Mouse (Mus musculus) 416B (cell line): ENCODE data around the gene Pgghg.

ENCODE experiments used
- DNase-seq: peaks from one replicate; pipeline ENCODE4 v3.0.0; 2011; ENCODE audit warnings: low read depth

Gene Pgghg

DNA sequence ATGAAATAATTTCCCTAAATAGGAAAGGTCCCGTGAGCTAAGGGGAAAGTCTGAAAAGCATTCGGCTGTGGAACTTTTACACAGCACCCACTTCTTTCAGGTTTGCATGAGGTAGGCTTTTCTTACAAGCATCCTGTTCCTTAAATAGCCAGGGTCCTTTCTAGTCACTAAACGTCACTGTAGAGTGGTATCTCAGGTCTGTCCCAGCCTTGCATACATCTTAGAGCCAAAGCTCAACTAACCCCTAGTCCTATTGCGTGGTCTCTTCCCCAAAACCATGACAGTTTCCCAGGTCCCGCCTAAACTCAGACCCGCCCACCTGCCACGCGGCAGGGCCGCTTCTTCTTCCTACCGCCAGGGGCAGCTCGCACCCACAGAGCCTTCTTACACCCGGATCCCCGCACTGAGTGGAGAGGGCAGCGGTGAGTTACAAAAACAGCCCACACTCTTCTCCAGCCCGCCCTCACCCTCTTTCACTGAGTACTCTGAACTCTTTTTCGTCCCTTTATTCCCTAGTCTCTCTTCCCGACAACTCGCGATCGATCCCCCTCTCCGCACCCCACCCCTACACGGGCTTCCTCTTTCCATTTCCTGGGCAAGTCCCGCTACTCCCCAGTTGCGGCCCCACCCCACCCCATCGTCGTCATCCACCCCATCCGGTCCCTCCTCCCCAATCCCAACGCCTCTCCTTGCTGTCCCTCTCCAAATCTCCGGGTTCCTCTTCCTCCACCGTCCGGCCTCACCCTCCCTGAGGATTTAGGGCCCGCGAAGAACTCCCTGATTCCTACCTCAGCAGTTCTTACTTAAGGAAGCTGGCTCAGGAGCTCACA is at the start of gene Pgghg:
Gene Pgghg (plus strand): TSS at position 170 of the 830 bp plus-strand sequence.
- peak; percentile 96 for DNase-seq

DNA sequence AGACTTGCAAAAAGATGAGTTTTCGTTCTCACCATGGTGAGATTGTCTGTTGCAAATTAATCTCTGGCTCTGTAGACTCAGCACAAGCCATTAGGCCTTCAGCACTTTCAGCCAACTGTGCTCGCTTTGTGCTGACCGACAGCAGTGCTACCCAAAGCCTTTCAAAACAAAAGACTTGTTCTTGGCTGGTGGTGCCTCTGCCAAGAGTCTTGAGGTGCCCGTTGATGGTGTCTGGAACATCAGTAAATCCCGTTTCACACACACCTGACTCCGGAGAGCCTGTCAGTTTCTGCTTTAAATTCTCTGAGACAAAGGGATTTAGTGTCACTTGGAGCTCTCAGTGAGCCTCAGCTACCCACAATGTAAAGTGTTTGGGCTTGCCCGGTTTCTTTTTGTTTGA is 47.2 kb upstream of the Pgghg start:
- no peak for DNase-seq

- no peak for DNase-seq
Observed at GRCm38 (mm10) chr7:140894611-140895010, 46.6 kb upstream of the Pgghg start.

- no peak for DNase-seq
Observed at GRCm38 (mm10) chr7:140897863-140898262, 43.3 kb upstream of the Pgghg start.

GRCm38 (mm10) chr7:140899121-140899520 is 42.1 kb upstream of the Pgghg start:
- DNase-seq, result no peak

GRCm38 (mm10) chr7:140900220-140900619 is 41.0 kb upstream of the Pgghg start, which contains the start of gene Cox8b:
TSS of gene Cox8b (minus strand) at chr7:140900446.
- no peak for DNase-seq

DNA sequence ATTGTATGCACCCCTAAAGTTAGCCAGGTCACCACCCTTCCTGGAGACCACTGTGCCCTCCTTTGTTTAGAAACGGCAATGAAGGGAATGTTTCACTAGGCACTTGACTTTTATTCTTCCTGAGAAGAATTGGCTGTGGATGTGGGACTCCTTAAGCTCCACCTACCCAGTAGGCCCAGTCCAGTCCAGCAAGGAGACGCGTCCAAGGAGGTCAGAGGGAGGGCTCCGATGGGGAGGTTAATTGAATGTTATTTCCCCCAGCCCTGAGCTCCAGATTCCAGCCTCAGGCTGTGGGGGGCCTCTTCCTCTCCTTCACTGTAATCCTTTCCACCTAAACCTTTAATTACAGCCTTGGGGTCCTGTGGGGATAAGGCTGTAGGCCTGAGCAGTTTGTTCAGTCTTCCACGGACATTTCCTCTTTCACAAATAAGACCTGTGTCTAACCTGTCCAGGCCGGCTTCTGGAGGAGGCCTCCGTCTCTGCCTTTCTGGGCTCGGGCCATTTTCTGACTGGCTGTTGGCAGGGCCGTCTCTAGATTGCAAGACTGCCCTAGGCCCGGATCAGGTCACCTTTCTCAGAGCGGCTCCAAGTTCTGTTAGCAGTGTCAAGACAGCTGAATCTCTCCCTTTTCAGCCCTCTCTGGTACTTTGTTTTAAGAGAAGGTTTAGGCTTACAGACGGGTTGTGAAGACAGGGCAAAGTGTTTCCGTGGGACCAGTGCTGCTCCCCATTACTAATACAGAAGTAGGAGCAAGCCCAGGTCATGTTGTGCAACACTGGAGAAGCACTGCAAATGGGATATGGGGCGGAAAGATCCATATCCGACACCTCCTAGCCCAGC is 38.9 kb upstream of the Pgghg start:
- DNase-seq, result no peak

GRCm38 (mm10) chr7:140903212-140903611 is 38.0 kb upstream of the Pgghg start:
- DNase-seq, result peak; percentile 69

- no peak for DNase-seq
Observed at GRCm38 (mm10) chr7:140905642-140906081, 35.5 kb upstream of the Pgghg start.

DNA sequence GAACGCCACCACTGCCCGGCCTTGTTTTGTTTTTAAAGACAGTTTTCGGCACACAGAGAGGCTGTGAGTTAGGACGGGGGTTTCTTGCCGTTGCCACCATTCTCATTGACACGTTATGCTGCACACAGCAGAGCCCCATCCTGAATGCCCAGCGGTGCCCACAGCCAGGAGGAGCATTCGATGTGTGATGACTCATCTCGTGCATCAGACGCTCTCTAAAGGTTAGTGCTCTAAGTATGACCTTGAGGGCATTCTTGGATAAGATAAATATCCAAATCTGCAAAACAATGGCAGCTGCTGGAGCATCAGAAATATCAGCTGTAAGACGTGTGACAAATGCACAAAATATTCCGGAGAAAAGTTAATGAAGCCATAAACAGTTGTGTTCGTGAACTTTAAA is 34.1 kb upstream of the Pgghg start:
- peak; percentile 56 for DNase-seq

GRCm38 (mm10) chr7:140907697-140908096 is 33.5 kb upstream of the Pgghg start:
- DNase-seq, result no peak

- DNase-seq, result peak; percentile 28
Observed at GRCm38 (mm10) chr7:140908181-140908580, 33.0 kb upstream of the Pgghg start.

GRCm38 (mm10) chr7:140908634-140909107 is 32.5 kb upstream of the Pgghg start:
- peak; percentile 81 for DNase-seq

- no peak for DNase-seq
Observed at GRCm38 (mm10) chr7:140912293-140912692, 28.9 kb upstream of the Pgghg start.

DNA sequence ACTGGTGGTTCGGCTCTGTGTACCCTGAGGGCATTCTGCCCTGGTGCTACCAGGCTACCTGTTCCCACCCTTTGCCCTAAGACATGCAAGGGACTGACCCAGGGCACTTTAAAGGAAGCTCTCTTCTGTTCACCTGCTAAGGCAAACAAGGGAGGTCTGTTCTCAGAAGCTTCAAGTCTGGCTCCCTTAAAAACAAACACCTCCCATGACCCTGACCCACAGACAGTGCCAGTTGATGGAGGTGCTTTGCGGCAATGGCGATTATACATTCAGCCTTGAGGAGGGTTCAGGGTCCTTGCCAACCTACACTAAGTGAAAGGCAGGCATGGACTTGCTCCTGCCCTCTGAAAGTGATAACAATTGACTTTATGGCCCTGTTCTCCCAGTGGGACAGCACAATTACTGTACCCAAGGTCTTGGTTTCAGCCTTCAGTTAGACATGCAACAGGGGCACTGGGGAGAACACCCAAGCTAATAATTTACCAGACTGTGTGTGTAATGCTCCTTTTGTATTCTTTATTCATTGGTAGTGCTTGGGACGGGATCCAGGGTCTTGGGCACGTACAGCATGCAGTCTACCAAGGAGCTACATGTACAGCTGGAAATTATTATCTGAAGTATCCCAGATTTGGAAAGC is 28.2 kb upstream of the Pgghg start:
- DNase-seq, result no peak

DNA sequence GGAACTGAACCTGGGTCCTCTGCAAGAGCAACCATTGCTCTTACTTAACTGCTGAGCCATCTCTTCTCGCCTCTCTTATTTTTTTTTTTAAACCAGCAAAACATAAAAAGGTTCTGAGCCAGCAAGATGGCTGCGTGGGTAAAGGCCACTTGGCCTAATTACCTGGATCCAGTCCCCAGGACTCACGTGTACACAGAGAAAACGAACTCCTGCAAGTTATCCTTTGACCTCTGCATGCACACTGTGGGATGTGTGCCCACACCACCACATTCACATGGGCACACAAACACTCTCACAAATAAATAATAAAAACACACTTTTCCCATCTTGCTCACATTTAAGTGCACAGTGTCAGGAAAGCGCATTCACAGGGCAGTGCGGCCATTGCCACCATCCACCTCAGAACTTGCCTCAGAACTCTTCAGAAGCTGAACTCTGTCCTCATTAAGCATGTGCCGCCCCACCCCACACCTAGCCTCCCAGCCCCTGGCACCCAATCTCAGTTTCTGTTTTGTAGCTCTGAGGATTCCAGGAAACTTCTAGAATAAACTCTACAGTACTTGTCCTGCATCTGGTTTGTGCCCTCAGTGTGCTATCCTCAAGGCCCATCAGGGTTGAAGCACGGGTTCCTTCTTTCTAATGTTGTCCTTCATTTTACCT is 27.0 kb upstream of the Pgghg start:
- DNase-seq, result no peak

GRCm38 (mm10) chr7:140919911-140920310 is 21.3 kb upstream of the Pgghg start:
- no peak for DNase-seq

- no peak for DNase-seq
Observed at GRCm38 (mm10) chr7:140920418-140921029, 20.7 kb upstream of the Pgghg start, which contains the start of gene Nlrp6. TSS of gene Nlrp6 (plus strand) at chr7:140920902.

DNA sequence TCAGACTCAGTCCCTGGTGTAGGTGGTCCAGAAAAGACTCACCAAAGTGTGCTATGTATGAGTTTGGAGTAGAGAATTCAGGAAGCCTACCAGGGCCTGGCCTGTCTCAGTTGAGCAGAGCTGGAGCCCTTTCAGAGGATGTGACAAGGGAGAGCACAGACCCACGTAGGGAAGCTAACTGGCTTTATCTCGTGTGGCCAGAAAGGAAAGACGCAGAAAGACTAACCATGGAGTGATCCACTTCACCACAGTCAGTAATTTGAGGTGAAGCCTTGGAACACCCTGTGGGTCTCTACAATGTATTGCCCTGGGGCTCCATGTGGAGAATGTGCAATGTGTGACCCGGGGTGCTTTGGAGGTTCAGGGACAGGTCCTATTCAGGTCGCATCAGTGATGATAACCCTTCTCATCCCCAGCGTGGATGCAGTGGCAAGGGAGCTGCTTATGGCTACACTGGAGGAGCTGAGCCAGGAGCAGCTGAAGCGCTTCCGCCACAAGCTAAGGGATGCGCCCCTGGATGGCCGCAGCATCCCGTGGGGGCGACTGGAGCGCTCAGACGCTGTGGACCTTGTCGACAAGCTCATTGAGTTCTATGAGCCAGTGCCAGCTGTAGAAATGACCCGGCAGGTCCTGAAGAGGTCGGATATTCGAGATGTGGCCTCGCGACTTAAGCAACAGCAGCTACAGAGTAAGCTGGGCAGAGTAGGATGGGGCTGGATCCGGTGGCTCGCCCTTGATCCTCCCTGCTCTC is 19.8 kb upstream of the Pgghg start:
- DNase-seq, result no peak

- no peak for DNase-seq
Observed at GRCm38 (mm10) chr7:140922398-140923069, 18.7 kb upstream of the Pgghg start.
